Mouse (Mus musculus) ES-E14 (cell line): Measurements from ENCODE around the gene 2810459M11Rik. TPM values are rescaled to one million over a fixed set of nuclear protein-coding genes. Genes with fewer than 3 reads are reported as not detected.

Experiments
- DNase-seq: peaks from one replicate; pipeline ENCODE4 v3.0.0-alpha.2; 2013; ENCODE audit warnings: low read depth, low spot score
- H3K27ac ChIP-seq: 2 replicates; pipeline ENCODE4 v1.5.1; 2012; ENCODE audit warnings: low read depth, mild to moderate bottlenecking, low read length, moderate library complexity, mixed read lengths; ENCODE audit not compliant: poor library complexity, insufficient read depth, severe bottlenecking
- H3K36me3 ChIP-seq: 2 replicates; pipeline ENCODE4 v1.6.1; 2012; ENCODE audit warnings: mild to moderate bottlenecking, low read length, moderate library complexity, mixed read lengths; ENCODE audit not compliant: control insufficient read depth, poor library complexity, insufficient read depth, severe bottlenecking
- H3K4me1 ChIP-seq, 2 experiments: fragments of 150-350 bp in 1 of 2; sonication (generic) in 1 of 2; 2 replicates each; pipeline ENCODE4 v1.6.1; 2012; ENCODE audit warnings: low read length in 2 of 2, mild to moderate bottlenecking in 1 of 2, mixed read lengths in 1 of 2; ENCODE audit not compliant: control insufficient read depth in 2 of 2, insufficient read depth in 2 of 2, poor library complexity in 1 of 2
- H3K4me3 ChIP-seq, 2 experiments: fragments of 150-350 bp in 1 of 2; sonication (generic) in 1 of 2; 2 replicates each; pipeline ENCODE4 v1.5.1; 2012; ENCODE audit warnings: low read length in 2 of 2, low read depth in 1 of 2, mild to moderate bottlenecking in 1 of 2, mixed read lengths in 1 of 2; ENCODE audit not compliant: insufficient read depth in 1 of 2, poor library complexity in 1 of 2, severe bottlenecking in 1 of 2
- H3K9ac ChIP-seq: 2 replicates; pipeline ENCODE4 v1.6.1; 2012; ENCODE audit warnings: low read depth, mild to moderate bottlenecking, low read length, mixed read lengths; ENCODE audit not compliant: poor library complexity, insufficient read depth, severe bottlenecking
- H3K9me3 ChIP-seq: fragments of 150-350 bp; sonication (generic); 2 replicates; pipeline ENCODE4 v1.6.1; 2012; ENCODE audit warnings: low read depth, mild to moderate bottlenecking, low read length; ENCODE audit not compliant: control insufficient read depth, insufficient read depth
- CHD2 ChIP-seq: IDR thresholded peaks from 2 replicates; pipeline ENCODE4 v1.6.1; 2014; ENCODE audit warnings: mild to moderate bottlenecking, low read depth, low read length, inconsistent platforms
- HCFC1 ChIP-seq: IDR thresholded peaks from 2 replicates; pipeline ENCODE4 v1.6.1; 2012; ENCODE audit warnings: low read length, inconsistent platforms, borderline replicate concordance; ENCODE audit not compliant: insufficient read depth
- MAFK ChIP-seq: IDR thresholded peaks from 2 replicates; pipeline ENCODE4 v1.6.1; 2014; ENCODE audit warnings: mild to moderate bottlenecking, low read depth, low read length, inconsistent platforms; ENCODE audit not compliant: insufficient read depth
- ZC3H11A ChIP-seq: IDR thresholded peaks from 2 replicates; pipeline ENCODE4 v1.6.1; 2012; ENCODE audit warnings: low read depth, mild to moderate bottlenecking, inconsistent platforms, low read length, borderline replicate concordance
- ZNF384 ChIP-seq: IDR thresholded peaks from 2 replicates; pipeline ENCODE4 v1.6.1; 2012; ENCODE audit warnings: low read depth, low read length, inconsistent platforms
- in situ Hi-C, 2 experiments: fragments of 600-800 bp; cut with MboI; formaldehyde crosslinking; loops; one replicate each; pipeline ENCODE4 v1.15.1; 2025; ENCODE audit warnings: low sequenced_read_pairs in 2 of 2, inconsistent platforms in 1 of 2; ENCODE audit not compliant: unreplicated experiment in 2 of 2
- total RNA-seq: library from RNA; depleted of rRNA; stranded (reverse); fragments of 300-350 nt; gene quantifications from 2 replicates; pipeline ENCODE4 v1.2.3, GENCODE M21; 2012

Gene 2810459M11Rik
- total RNA-seq, 1 experiment, result 0.67 TPM

DNA sequence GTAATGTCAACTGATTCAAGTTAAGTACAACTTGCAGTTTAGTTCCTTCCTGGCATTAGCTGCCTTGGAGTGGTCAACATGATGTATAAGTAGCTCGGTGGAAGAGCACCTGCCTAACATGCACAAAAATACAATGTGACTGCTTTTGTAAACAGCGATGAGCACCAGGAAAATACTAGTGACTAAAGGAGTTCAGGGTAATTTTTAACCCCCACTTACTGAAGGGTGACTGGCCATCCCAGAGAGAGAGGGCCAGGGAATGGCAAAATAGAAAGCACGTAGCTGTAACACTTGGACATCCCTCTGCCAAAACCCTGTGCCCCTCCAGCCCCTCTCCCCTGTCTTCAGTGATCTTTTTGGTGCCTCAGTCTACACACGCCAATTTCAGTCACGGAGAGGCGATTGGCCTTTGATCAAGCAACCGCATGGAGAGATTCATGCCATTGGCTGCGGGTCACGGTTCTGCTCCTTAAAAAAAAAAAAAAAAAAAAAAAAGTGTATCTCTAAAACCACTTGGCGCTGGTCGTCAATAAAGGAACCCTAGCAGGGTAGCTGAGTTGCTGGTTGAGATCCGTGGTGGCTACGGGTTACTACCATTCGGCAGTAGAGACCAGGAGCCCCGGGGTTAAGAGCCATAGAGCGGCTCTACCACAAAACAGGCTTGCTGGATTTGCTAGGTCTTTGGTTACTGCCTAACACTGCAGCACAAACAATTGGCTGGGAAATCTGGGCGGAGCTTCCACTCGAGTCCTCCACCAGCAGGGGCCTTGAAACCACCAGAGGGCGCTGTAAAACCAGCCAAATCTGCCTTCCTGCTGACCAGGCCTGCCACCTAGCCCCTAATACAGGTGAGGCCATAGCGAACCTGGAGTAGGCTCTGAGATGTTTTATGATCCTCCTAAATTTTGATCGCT lies 13.4 kb downstream of the 2810459M11Rik start:
- H3K27ac ChIP-seq, result no peak overlapping the region
- peaks cover 2 to 15% of the 10 kb centered on the region in 2 experiments for H3K4me1 ChIP-seq
- peak overlapping the region; percentile 46 to 56 for H3K4me3 ChIP-seq
- peak overlapping the region; percentile 44 for H3K9ac ChIP-seq
- TF ChIP-seq MAFK (0 out of 2 replicates have a peak, but pooled peaks have one; percentile 5), ZNF384 (0 out of 2 replicates have a peak, but pooled peaks have one; percentile 33), ZC3H11A (peak; percentile 42; the same call in 1 of the 2 replicates), HCFC1 (peak; percentile 48; the same call in 1 of the 2 replicates), CHD2 (no peak)
- in situ Hi-C loops, result no loop called here
- H3K9me3 ChIP-seq, result no peaks in the 10 kb centered on the region
- H3K36me3 ChIP-seq, result no peaks in the 10 kb centered on the region
- DNase-seq, result peak; percentile 98

DNA sequence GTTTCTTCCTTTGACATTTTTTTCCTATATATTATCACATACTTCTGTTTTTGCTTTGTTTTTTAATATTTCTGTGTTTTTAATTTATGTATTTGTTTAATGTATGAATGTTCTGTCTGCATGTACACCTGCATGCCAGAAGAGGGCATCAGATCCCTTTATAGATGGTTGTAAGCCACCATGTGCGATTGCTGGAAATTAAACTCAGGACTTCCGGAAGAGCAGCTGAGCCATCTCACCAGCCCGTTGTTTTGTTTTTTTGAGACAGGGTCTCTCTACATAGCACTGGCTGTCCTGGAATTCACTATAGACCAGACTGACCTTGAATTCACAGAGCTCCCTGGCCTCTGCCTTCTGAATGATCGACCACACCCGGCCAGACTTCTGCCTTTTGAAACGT lies 16.9 kb downstream of the 2810459M11Rik start:
- DNase-seq, result no peak
- peak overlapping the region; percentile 44; the same call in 1 of the 2 replicates for H3K27ac ChIP-seq
- in situ Hi-C loops, result no loop called here

DNA sequence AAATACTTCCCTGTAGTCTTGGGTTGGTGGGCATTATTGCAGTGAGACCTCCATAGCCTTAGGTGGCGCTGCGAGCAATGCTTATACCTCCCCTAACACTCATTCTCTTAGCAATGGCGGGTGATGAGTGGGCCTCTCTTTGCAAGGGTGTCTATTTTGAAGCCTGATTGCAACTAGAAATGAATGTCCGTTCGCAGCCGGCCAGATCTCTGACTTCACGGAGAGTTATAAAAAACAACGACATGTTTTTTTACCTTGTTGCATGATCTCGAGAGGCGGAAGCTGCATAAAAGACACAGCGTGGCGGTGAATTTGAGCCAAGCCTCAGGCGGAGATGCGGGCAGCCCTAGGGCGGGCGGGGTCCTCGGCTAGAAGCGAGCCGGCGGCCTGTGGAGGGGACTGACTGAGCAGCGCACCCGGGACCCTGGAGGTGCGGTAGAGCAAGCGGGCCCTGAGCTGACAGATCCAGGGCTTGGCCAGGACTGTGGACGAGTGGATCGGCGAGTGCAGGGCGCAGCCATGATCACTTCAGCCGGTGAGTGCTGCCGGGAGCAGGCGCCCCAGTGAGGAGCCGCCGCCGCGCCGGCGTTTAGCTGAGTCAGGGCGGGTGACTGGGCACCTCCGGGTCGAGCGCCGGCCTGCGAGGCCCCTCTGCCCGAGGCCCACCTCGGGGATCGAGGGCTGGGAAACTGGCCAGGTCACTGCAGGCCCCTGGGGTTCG lies 18.8 kb downstream of the 2810459M11Rik start, which contains the start of gene Psmd1:
Gene Psmd1 (plus strand): TSS at position 117 of the 721 bp plus-strand sequence.
- peak; percentile 96 for DNase-seq
- Histone ChIP-seq H3K9me3 (no peaks in the 10 kb centered on the region), H3K36me3 (no peaks in the 10 kb centered on the region), H3K9ac (peak within 1 kb of the TSS; percentile 98), H3K4me1 (peaks cover 3 to 13% of the 10 kb centered on the region in 2 experiments), H3K4me3 (peak within 1 kb of the TSS; percentile 78 to 95), H3K27ac (peak within 1 kb of the TSS; percentile 72)
- TF ChIP-seq MAFK (peak; percentile 79; the same call in 1 of the 2 replicates), HCFC1 (peak; percentile 75), ZC3H11A (no peak)
- in situ Hi-C loops, result no loop called here

More for the DNA sequence above, 16.9 kb downstream of the 2810459M11Rik start:
- no peak for TF ChIP-seq MAFK
- TF ChIP-seq ZC3H11A, result no peak
- Histone ChIP-seq H3K9ac (peak overlapping the region; percentile 29; the same call in 1 of the 2 replicates), H3K4me3 (peak overlapping the region in 1 of 2 experiments; percentile 7; a peak in 1 of 4 replicates), H3K36me3 (no peaks in the 10 kb centered on the region), H3K9me3 (no peaks in the 10 kb centered on the region), H3K4me1 (peaks cover 3 to 16% of the 10 kb centered on the region in 2 experiments)

DNA sequence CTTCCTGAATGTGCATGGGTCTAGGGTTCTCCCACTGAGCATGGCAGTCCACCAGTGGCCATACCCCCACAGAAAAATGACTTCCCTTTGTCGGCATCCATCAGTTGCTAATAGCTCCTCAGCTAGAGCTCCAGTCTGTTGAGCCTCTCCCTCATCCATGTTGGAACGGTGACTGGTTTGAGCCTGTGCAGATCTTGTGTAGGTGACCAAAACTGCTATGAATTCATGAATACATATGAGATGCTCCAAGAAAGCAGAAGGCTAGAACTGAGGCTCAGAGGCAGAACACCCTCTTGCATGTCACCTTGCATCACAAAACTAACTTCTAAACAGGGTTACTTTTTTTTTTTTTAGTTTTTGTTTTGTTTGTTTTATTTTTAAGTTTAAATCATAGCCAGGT lies 30.9 kb downstream of the 2810459M11Rik start:
- in situ Hi-C loops, result no loop called here
- DNase-seq, result no peak
- TF ChIP-seq HCFC1 (no peak), ZC3H11A (no peak), MAFK (no peak), ZNF384 (no peak), CHD2 (no peak)

More for the DNA sequence above, 30.9 kb downstream of the 2810459M11Rik start:
- H3K27ac ChIP-seq, result no peak overlapping the region
- peaks cover 0 to 2% of the 10 kb centered on the region in 2 experiments; a peak in 1 of 4 replicates for H3K4me1 ChIP-seq
- H3K4me3 ChIP-seq, result no peak overlapping the region
- H3K9ac ChIP-seq, result no peak overlapping the region
- no peaks in the 10 kb centered on the region for H3K9me3 ChIP-seq
- peaks cover 27% of the 10 kb centered on the region for H3K36me3 ChIP-seq
